Mouse (Mus musculus) embryonic facial prominence, embryonic 11.5 days (tissue): Measurements from ENCODE around the gene Arl5b. TPM values are rescaled to one million over a fixed set of nuclear protein-coding genes. Genes with fewer than 3 reads are reported as not detected.

Experiments used
- polyA plus RNA-seq: library from polyadenylated mRNA; unstranded; fragments of >200 nt; fragmentation: Nextera tagmentation; extraction: Ambion mirVana; gene quantifications from 2 replicates; pipeline ENCODE4 v1.2.1, GENCODE M21; 2014

Arl5b gene
- polyA plus RNA-seq, 1 experiment from 2014 or later = 68.2 TPM

Other genes with a start within 250 kb of the Arl5b start
- 12.8 and 15.0 TPM in 2 replicates for gene Nsun6, start 5.7 kb downstream of the Arl5b start, polyA plus RNA-seq